Mouse (Mus musculus) bone marrow, adult 2 months (tissue): ENCODE measurements around the gene Apol7c. TPM values are rescaled to one million over a fixed set of nuclear protein-coding genes. Genes with fewer than 3 reads are reported as not detected.
"Not testable (repeated sequence)": the region's sequence is repeated elsewhere in the genome, so short reads cannot be mapped to it uniquely, and the experiment has no call there.

ENCODE experiments used
- H3K27ac ChIP-seq: fragments of 200-500 bp; 2 replicates; pipeline ENCODE4 v1.5.1; 2012; ENCODE audit warnings: low read depth, mild to moderate bottlenecking, control low read depth, inconsistent platforms, low read length; ENCODE audit not compliant: control insufficient read depth, poor library complexity, insufficient read depth
- H3K4me1 ChIP-seq: fragments of 200-500 bp; 2 replicates; pipeline ENCODE4 v1.6.1; 2011; ENCODE audit warnings: low read length; ENCODE audit not compliant: control insufficient read depth, insufficient read depth
- H3K4me3 ChIP-seq: fragments of 200-500 bp; replicated peaks from 2 replicates; pipeline ENCODE3; 2011; ENCODE audit warnings: mild to moderate bottlenecking, low read depth, low read length, control low read depth; ENCODE audit not compliant: control insufficient read depth
- CTCF ChIP-seq: fragments of 200-500 bp; IDR thresholded peaks from 2 replicates; pipeline ENCODE4 v1.5.1; 2011; ENCODE audit warnings: low read length, control low read depth; ENCODE audit not compliant: control insufficient read depth, insufficient read depth
- POLR2A ChIP-seq: fragments of 200-500 bp; IDR thresholded peaks from 2 replicates; pipeline ENCODE4 v1.6.1; 2011; ENCODE audit warnings: low read depth, mild to moderate bottlenecking, control low read depth, low read length, borderline replicate concordance; ENCODE audit not compliant: control insufficient read depth
- WGBS: fragments of 180-500 bp; shearing (Covaris S2); methylation state at CpG from one replicate; pipeline ENCODE4 v1.1.7; 2018; 5-methylcytosine and 5-hydroxymethylcytosine counted together
- polyA plus RNA-seq: library from polyadenylated mRNA; stranded (reverse); fragments of >200 nt; gene quantifications from 2 replicates; pipeline ENCODE4 v1.2.4, GENCODE M21; 2011; ENCODE audit warnings: low replicate concordance; ENCODE audit not compliant: missing spikeins, insufficient read depth, insufficient read length

Gene Apol7c
- polyA plus RNA-seq, 1 experiment = not detected

DNA sequence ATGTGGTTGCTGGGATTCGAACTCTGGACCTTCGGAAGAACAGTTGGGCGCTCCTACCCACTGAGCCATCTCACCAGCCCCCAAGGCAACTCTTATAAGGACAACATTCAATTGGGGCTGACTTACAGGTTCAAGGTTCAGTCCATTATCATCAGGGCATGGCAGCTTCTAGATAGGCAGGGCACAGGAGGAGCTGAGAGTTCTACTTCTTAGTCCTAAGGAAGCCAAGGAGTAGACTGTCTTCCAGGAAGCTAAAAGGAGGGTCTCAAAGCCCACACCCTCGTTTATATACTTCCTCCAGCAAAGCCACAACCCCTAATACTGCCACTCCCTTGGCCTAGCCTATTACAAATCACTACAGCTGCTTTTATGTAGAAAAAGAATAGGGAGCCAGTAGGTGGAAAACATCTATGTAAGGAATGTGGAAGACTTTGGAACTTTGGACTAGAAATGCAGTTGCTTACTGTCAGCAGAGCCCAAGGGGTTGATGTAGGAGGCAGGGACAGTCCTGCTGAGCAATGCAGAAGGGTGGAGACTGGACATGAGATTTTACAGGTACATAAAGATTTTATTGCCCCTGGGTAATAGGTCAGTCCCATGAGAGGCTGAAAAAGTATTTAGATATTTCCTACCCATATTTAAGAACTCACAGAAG lies 50.8 kb downstream of the Apol7c start:
- H3K27ac ChIP-seq = no peak overlapping the region
- 50% methylated on average over 4 of the region's 4 CpGs for WGBS
- TF ChIP-seq POLR2A (no peak), CTCF (no peak)
- no peak overlapping the region for H3K4me3 ChIP-seq
- H3K4me1 ChIP-seq = no peaks in the 10 kb centered on the region

DNA sequence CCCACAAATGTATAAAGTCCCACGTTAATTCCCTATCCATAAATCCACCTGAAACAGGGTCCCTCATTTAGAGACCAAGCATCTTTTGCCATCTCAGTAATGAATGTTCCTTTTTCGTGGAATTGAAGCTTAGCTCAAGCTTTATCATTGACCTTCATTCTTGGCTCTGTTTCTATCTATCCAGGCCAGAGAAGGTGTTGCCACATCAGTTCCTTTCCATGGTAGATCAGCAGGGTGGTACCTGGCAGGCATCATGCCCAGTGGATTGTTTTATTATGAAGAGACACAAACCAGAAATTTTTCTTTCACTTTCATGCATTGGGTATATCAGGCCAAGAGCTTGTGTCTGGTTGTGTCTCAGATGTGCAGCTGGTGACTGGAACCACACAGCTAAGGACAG lies 56.4 kb downstream of the Apol7c start, which contains the start of gene Apol10a:
Gene Apol10a (plus strand): TSS at position 355 of the 400 bp plus-strand sequence.
- not testable (repeated sequence) for H3K27ac ChIP-seq, H3K4me3 ChIP-seq, H3K4me1 ChIP-seq
- 64% methylated on average over 2 of the region's 2 CpGs for WGBS

Other genes starting within 250 kb of the Apol7c start
- 2.6 and 6.1 TPM in 2 replicates for gene Rbfox2, start 226.3 kb downstream of the Apol7c start, polyA plus RNA-seq
- gene Apol7a, start 134.2 kb downstream of the Apol7c start, polyA plus RNA-seq = not detected in 2 replicates
- 0.72 TPM in 1 of 2 replicates, not detected in the other for gene Apol9a, start 122.2 kb downstream of the Apol7c start, polyA plus RNA-seq
- not detected in 2 replicates for gene Apol7b, start 85.8 kb downstream of the Apol7c start, polyA plus RNA-seq
- 2.9 and 3.8 TPM in 2 replicates for gene Apol10a, start 56.3 kb downstream of the Apol7c start, polyA plus RNA-seq
- gene Apol11a, start 25.0 kb downstream of the Apol7c start, polyA plus RNA-seq = 4.4 and 4.6 TPM in 2 replicates
- not detected in 2 replicates for gene 1700025B11Rik, start 28.6 kb upstream of the Apol7c start, polyA plus RNA-seq
- not detected in 2 replicates for gene Apol10b, start 62.8 kb upstream of the Apol7c start, polyA plus RNA-seq
- gene Gm36245, start 65.9 kb upstream of the Apol7c start, polyA plus RNA-seq = not detected in 2 replicates
- 47.2 and 78.2 TPM in 2 replicates for gene Apol11b, start 110.0 kb upstream of the Apol7c start, polyA plus RNA-seq
- 0.88 and 4.3 TPM in 2 replicates for gene Apol7e, start 165.5 kb upstream of the Apol7c start, polyA plus RNA-seq
- 1.7 TPM in 1 of 2 replicates, not detected in the other for gene Apol9b, start 195.7 kb upstream of the Apol7c start, polyA plus RNA-seq
- 47.8 and 48.7 TPM in 2 replicates for gene Apol8, start 223.7 kb upstream of the Apol7c start, polyA plus RNA-seq